Mouse (Mus musculus) olfactory bulb, adult 2 months (tissue): ENCODE data around the gene Gm42417.

Experiments used
- CTCF ChIP-seq: fragments of 200-500 bp; IDR thresholded peaks from 2 replicates; pipeline ENCODE4 v1.5.1; 2012; ENCODE audit warnings: low read depth, mild to moderate bottlenecking, low read length, moderate library complexity; ENCODE audit not compliant: insufficient read depth
- POLR2A ChIP-seq: fragments of 200-500 bp; IDR thresholded peaks from 2 replicates; pipeline ENCODE4 v1.6.1; 2012; ENCODE audit warnings: mild to moderate bottlenecking, low read depth, low read length, moderate library complexity; ENCODE audit not compliant: insufficient read depth

GRCm38 (mm10) chr1:36586288-36586687 is 47.1 kb upstream of the Gm42417 start:
- TF ChIP-seq POLR2A (no peak), CTCF (no peak)
